Mouse (Mus musculus) kidney, postnatal 14 days (tissue): ENCODE measurements around the gene Ube2v1.
"Not testable (repeated sequence)": the region's sequence is repeated elsewhere in the genome, so short reads cannot be mapped to it uniquely, and the experiment has no call there.

Experiments
- DNase-seq: peaks from one replicate; pipeline ENCODE4 v3.0.0; 2022; ENCODE audit warnings: mixed read lengths

Ube2v1 gene

DNA sequence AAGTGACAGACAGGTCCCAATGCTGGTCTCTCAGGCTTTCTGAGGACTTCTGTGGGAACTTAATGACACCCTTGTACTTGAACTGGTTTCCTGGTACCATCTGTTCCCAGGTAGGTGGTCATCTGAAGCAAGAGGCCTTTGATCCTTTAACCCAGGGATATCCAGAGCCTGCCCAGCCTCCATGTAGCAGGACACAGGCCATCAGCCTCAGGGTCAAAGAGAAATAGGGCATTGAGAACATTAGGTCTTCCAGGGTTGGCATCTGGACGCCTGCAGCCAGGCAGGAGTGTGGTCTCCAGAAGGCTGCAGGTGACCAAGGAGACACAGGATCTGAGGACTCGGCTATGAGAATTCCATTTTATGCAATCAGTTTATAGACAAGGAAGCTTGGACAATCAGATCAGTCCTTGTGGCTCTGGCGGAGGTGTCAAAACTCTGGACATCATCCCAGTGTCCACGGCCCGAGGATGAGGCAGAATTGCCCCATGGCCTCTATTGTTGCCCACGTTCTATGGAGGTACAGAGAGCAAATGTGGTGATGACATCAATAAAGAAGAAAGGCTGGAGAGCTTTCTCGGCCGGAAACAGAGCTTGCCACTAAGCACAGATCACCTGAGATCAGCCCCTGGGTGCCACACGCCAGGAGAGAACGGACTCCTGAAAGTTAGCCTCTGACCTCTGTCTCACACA, 23.2 kb upstream of the Ube2v1 start:
- no peak for DNase-seq

DNA sequence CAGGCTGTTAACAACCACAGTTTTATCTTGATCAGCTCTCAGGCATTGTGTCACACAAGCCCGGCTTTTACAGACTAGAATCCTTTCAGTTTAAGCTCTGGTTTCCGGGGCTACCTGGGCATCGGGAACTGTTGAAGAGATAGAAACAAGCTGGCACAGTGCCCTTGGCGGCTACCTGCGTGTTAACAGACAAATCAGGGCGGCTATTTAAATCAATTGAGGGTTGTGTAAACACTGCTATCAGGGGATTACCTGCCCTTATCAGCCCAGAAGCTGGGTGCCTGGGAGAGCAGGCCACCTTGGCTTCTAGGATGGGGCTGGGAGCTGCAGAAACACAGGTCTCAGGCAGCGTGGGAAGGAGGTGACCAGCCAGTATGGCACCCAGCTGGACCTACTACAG, 20.8 kb upstream of the Ube2v1 start:
- no peak for DNase-seq

DNA sequence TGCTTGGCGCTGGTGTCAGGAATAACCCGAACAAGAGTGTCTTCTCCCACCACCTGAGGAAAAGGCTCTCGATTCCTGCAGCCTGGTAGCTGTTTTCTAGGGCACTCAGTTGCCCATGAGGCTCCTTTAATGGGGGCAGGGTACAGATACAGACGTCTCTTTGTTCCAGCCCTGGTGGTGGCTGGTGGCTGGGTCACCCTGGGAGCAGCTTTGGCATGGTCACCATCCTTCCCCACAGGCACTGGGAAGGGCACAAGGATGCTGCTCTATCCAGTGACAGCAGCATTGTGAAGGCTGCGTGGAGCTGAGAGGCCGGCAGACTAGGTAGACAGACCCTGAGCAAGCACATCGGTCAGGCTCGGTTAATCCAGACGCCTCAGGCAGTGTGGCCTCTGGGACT, 19.7 kb upstream of the Ube2v1 start:
- DNase-seq, result no peak

DNA sequence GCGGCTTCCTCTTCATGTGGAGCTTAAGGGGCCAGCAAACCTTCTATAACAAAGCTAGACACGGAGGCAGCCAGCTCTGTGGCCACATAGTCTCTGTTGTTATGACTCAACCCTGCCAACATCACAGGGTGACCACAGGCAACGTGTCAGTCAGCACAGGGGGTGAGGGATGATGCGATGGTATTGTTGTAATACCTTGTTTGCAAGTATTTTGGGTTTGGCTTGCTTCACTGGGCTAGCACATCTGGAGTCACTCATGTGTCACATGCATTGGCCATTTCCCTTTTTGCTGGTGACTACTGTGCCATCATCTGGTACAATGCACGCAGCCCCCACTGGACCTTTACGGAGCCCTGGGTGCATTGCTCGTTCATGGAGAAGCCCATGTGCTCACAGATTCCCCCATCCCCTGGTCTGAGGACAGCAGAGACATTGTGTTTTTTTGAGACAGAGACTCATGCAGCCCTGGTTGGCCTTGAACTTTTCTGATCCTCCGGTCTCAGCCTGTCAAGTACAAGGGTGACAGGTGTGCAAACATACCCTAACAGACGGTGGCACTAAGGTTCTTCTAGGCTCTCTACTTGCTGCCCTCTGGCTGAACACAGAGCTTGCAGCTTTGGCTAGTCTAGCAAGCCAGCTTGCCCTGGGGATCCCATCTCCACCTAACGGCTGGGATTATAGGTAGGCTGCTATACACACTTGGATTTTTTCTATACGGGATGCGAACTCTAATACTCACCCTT, 17.6 kb upstream of the Ube2v1 start:
- no peak for DNase-seq

DNA sequence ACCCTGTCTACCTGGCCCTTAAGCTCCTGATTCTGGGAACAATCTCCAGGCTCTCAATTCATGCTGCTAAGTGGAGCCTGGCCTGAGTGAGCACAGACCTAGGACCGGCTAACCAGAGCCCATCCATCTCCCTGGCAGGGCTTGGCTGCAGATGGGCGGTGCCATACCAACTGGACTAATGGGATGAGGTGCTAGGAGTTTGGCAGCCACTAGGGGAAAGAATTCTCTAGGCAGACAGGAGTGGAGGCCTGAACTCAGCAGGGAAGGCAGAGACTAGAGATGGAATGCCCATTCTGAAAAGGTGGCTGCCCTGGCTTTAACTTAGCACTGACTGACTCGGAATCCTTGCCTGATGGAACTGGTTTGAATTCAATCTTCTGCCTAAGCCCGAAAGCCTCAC, 14.5 kb upstream of the Ube2v1 start:
- DNase-seq, result no peak

DNA sequence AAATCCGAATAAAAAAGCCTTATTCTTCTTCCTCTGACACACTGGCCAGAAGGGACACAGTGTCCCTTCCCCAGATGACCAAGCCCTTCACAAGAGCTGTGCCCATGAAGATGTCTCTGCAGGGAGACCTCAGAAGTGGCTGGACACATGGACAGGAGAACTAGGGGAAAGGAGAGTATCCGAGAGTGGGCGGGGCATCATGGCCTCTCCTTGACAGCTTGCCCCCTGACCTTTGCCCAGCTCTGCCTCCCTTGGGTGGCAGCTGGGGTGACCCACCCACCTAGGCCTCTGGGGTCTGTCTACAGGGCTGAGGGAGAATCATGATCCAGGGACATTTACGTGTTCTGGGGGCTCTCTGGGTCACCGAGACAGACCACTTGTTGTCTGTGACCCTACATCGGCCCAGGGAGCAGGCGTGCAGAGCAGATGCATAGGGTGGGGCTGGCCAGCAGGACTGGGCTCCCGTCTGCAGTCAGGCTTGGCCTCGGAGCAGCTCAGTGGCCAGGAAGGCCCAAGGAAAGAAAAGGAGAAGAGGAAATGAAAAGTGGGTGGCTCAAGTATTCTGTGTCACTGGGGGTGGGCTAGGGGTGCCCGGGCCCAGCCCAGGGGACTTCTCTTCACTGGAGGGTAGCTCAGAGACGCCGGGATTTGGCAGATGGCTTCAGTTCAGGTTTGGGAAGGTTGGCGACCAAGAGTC, 11.6 kb upstream of the Ube2v1 start:
- not testable (repeated sequence) for DNase-seq

DNA sequence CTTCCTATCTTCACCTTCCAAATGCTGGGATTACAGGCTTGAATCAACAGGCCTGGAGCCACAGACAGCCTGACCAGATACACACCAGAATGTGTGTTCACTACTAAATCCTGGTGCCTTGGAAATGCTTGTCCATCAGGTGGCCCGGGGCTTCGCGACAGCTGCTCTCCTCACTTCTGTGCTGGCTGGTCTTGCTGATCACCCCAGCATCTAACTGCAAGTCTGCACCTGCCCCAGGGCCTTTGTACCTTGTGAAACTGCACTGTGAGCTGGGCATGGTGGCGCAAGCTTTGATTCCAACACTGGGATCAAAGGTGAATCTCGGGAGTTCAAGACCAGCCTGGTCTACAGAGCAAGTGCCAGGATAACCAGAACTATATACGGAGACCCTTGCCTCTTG, 10.3 kb upstream of the Ube2v1 start:
- no peak for DNase-seq

DNA sequence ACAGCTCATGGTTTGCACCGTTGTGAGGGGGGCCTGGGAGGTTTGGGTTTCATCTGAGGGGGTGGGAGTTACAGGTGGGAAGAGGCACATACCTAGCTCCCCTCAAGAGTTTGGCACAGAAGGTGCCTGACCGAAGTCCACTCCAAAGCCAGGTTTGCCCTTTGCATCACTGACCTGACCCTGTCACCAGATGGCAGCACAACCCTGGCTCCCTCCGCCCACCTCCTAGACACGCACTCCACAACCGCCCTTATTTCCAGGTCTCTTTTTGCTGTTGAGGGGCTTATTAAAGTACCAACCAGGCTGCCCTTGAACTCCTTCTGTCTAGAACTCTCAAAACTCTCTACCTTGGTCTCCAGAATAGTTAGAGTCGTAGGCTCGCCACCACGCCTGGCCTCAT, 9.4 kb upstream of the Ube2v1 start:
- DNase-seq, result peak; percentile 79

DNA sequence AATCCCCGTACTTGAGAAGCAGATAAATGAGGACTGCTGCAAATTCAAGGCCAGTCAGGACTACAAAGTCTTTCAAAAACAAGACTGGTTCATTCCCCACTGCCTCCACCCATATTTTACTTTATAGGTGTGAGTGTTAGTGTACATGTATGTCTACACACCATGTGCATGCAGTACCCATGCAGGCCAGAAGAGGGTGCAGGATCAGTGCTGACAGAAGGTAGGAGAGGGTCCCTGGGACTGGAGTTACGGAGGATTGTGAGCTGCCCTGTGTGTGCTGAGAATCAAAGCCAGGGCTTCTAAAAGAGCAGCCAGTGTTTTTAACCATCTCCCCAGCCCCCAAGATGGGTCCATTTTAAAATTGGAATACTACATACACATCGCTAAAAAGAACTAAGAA, 8.4 kb upstream of the Ube2v1 start:
- DNase-seq, result no peak

DNA sequence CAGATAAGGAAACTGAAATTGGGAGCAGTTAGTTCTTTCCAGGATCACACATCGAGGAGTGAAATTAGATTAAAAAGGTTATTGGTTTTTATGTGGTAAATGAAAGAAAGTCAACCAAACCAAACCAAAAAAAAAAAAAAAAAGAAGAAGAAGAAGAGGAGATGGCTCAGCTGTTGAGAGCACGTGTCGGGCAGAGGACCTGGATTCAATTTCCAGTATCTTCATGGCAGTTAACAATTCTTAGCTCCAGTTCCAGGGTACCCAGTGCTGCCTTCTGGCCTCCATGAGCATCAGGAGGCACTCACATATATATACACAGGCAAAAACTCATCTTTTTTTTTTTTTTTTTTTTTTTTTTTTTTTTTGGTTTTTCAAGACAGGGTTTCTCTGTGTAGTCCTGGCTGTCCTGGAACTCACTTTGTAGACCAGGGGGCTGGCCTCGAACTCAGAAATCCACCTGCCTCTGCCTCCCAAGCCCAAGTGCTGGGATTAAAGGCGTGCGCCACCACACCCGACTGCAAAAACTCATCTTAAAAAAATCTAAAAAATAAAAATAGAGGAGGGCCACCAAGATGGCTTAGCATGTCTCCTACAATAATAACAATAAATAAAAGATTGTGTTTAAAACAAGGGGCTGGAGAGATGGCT, 3.1 kb upstream of the Ube2v1 start:
- DNase-seq, result no peak

DNA sequence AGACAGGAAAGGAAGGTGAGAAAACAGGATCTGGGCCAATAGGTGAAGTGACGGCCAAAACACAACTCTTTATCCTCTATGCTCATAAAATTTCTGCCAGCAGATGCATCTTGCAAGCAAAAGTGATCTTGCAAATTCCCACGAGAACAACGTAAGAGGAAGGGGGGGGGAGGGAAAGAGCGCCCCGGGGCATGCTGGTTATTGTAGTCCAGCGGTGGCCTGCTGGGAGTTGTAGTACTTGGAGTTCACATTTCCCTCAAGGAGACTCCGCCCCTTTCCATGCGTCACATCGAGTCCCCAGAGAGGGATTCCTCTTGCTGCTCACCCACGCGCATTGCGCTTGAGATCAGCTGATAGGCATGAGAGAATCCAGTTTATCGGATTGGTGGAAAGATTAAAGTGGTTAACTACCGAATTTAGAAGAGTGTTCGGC, 2.5 kb upstream of the Ube2v1 start:
- peak; percentile 98 for DNase-seq

DNA sequence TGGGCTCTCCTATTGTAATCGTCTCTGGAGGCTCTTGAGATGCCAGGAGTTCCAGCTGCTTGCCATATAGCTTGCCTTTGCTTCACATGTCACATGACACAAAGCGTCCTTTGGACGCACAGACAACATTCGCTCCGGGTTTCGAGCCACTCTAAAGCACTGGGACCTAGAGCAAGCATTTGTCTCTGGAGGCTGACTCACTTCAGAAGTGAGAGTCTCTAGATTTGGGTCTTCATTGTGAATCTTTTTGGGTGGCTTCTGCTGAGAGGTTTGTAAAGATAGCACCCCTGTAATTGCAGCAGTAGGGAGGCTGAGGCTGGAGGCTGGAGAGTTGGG, 1.6 kb upstream of the Ube2v1 start:
- no peak for DNase-seq

DNA sequence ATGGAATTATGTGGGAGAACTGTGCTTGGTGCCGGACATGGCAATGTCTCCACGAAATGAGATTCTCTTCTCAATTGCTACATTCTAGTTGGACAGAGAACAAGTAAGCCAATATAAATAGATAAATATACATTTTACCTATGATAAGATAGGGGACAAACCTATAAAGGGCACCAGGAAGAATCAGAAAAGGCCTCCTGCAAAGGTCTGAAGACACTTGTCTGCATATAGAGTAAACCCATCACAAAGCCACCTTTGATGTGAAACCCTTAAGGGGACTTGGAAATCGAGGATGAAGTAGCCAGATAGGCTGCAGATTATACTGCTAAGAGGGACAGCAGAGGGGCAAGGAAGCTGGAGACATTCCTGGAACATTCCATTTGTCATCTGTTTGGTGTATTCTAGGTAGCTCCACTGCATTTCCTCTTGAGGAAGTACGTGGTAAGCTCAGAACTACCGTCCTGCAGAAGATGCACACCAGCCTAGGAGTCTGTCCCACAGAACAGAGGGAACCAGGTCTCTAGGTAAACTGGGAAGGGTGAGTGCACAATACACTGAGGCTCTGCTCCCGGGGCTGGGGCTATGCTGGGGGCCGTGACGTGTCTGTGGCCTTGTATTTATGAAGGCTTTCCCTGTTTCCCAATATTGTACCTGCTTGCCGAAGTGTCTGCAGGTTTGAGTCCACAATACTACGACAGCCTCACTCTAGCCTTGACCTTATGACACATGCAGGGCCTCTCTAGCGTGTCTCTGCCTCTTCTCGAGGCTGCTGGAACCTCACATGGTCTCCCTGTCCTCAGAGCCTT, 1.0 kb upstream of the Ube2v1 start:
- DNase-seq, result no peak

DNA sequence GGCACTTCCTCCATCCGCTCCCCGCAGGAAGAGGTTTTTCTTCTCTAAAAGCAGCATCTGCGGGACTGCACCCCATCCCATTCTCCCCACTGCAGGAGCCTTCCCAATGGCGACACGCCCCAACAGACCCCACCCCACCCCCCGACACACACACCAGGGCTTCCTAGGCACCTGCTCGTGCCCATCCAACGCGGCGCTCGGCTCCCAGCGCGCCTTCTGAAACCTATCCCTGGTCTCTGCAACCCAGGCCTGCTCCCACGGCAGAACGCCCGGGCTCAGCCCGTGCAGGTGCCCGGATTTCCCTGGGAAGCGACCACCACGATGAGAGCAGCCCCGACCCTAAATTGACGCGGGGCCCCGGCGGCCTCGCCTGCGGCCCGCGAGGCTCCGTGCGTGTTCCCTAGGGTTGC, 709 bp downstream of the Ube2v1 start:
- DNase-seq, result no peak

DNA sequence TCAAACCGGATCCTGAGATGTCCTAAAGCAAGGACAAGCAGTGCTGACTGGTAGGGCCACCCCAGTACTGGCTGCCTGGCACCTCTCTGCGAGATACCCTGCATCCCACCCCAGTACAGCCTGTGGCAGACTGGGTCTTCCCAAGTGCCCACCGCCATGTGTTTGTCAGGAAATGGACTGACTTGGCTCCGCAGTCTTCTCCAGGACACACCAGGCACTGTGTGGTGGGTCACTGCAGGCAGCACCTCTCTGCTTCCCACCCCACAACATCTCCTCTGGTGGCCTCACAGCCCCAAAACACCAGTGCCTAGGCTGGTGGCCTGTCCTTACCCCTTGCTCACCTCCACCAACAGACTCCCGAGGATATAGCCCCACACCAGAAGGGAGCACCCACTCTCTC, 1.5 kb downstream of the Ube2v1 start:
- DNase-seq, result no peak

DNA sequence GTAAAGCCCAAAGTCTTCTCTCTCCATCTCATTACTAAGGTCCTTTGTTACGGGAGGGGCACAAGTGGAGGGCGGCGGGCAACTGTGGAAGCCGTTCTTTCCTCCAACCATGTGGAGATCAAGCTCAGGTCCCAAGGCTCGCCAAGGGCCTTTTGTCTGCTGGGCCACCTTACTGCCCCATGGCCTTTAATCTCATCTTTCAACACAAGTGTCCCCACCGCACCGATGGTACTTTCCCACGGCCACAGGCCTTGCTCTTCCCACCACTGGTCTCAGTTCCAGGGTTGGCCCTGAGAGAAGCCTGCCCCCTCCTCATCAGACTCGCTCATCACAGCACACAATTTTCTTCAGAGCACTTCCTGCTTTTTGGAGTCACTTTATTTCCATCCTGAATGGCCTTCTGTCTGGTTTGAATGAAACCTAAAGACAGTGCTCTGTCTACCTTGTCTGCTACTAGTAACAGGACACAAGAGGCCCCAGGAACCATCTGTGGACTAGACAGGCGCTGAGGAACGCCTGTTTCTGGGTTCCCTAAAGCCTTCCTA, 2.2 kb downstream of the Ube2v1 start:
- DNase-seq, result no peak

DNA sequence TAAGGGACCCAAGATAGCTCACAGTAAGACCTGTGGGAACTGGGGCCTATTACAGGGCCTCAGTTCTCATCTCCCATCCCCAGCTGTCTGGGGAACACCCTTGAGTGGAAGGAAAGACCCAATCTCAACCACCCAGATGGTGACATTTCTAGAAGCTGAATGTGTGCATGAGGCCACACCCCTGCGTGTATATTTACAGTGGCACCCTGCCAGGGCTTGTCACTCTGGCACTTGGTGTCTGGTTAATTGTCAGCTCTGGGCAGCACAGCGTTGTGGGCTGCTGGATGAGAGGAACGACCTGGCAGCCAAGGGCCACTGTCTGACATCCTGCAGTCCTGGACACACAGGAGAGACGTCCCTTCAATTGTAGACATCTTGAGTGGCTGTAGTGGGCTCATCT, 3.0 kb downstream of the Ube2v1 start:
- DNase-seq, result peak; percentile 72

DNA sequence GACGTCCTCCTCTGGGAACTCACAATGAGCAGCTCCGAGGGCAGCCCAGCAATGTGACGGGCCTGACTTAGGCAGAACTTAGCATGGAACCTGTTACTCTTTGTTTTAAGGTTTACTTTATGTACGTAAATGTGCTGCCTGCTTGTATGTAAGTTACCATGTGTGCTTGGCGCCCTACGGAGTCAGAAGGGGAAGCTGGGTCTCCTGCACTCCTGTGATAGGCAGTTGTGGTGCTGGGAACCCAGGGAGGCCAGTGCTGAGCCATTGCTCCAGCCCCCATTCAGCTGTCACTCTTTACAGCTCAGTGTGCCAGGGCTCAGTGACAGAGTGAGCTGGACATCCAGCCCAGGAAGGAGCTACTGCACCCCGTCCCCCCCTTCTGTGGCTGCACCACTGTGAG, 4.9 kb downstream of the Ube2v1 start:
- no peak for DNase-seq

DNA sequence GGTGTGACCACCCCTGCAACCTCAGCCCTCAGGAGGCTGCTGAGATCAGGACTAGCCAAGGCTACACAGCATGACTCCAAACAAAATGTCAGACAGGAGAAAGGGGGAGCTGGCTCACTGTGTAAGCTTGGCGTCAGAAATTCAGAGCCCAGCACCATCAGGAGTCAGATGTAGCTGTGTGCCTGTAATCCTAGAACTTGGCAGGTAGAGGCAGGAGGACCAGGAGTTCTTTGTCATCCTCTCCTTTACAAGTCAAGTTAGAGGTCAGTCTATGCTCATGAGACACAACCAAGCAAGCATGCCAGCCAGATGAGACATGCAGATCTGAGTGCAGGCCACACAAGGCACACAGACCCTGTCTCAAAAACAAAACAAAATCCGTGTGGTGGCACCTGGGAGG, 6.2 kb downstream of the Ube2v1 start:
- no peak for DNase-seq

DNA sequence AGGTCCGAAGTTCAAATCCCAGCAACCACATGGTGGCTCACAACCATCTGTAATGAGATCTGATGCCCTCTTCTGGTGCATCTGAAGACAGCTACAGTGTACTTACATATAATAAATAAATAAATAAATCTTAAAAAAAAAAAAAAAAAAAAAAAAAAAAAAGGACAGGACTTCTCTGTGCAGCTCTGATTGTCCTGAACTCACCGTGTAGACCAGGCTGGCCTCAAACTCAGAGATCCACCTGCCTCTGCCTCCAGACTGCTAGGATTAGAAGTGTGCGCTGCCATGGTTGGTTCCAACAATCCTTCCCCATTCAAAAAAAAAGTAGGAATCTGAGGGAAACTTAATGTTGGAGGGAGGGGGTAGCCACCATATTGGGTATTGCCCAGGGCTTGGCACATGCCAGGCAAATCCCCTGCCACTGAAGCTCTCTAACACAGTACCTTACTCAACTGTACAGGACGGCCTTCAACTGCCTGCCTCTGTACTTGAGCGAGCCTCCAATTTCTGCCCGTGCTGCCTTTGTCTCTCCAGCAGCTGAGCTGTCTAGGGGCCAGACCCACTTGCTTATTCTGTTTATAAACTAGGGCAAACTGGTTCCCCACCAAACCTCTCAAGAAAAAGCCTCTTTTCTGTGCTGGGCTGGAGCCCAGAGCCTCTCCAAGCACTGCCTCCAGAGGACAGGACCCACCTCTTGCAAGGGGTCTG, 7.4 kb downstream of the Ube2v1 start:
- no peak for DNase-seq

DNA sequence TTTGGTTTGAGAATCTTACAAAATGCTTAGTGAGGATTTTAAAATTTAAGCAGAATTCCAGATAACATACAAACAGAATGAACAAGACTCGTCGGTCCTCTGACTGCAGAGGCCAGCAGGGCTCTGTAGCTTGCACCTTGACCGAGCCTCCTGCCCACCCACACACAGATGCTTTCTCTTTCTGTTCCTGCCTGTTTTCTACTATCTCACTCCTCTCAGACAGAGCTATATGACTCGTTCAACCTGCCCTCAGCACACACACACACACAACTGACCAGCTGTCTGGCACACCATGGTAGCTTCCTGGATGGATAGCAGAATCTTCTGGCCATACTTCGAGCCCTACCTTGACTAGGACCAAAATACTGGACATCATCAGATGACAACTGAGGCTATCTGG, 8.9 kb downstream of the Ube2v1 start:
- no peak for DNase-seq

DNA sequence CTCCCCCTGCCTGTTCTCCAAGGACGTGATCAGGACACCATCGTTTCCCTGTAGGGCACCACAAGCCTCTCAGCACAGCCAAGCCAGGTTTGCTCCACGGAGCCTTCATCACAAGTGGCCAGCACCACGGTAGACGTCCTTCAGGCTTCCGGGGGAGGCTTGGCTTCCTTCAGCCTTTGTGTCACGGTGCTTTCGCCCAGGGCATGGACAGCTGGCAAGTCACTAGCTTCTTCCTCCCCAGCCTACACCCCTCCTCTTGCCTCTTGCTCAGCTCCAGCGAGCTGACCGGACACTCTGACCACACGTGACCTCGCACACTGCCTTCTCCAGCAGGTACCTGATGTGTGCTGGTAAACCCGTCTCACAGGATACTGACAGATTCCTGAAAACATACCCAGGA, 9.5 kb downstream of the Ube2v1 start:
- peak; percentile 66 for DNase-seq
